ENCODE assay signal across 8 mouse cellular contexts in genomic region chr16:17271124-17271523, GRCm38 (mm10). TPM values are rescaled to one million over a fixed set of nuclear protein-coding genes. Genes with fewer than 3 reads are reported as not detected.
A peak's percentile ranks its signal among the peaks of the same experiment; 100 is the strongest.
DNase-seq lines count a peak whose midpoint lies in the region; ATAC-seq and TF ChIP-seq lines count a peak whose summit lies in the region.

No protein-coding gene starts in this region.

- no peak overlapping the region for H3K4me2 ChIP-seq in kidney, postnatal 0 days (ENCODE audit: low read length)

- H3K4me3 ChIP-seq in kidney, postnatal 0 days (replicated peaks; ENCODE audit: low read depth, low read length): no peak overlapping the region

- H3K27ac ChIP-seq in kidney, postnatal 0 days: no peak overlapping the region

- intact Hi-C loops in heart, postnatal 10 days (cut with DNase I): loop anchor here (1.0 to 10.0 kb wide), 3 partner anchors 62 to 376 kb away; partner anchors contain the start of genes Ccdc116 and Ppm1f
- intact Hi-C loops in heart, postnatal 25 days (cut with DNase I): loop anchor here (10.0 kb wide), 1 partner anchor 376 kb away; the partner anchor contains the start of gene Ppm1f

- H3K4me1 ChIP-seq in kidney, postnatal 0 days (replicated peaks; ENCODE audit: insufficient read depth, low read length): no peaks in the 10 kb centered on the region

- peak; percentile 51 to 64 for DNase-seq in heart, postnatal 10 days
- DNase-seq in heart, postnatal 25 days (ENCODE audit: low spot score): no peak
- DNase-seq in A20 (ENCODE audit: low read depth, low spot score): peak; percentile 67
- DNase-seq in ZHBTc4 (ENCODE audit: low read depth, low spot score): peak; percentile 76
- no peak for DNase-seq in kidney, postnatal 0 days (ENCODE audit: low spot score)
- no peak for DNase-seq in frontal cortex, postnatal 25 days (ENCODE audit: low spot score in 2 of 2)
- DNase-seq in embryo, embryonic 10.5 days (ENCODE audit: low spot score): no peak

- H3K9me3 ChIP-seq in kidney, postnatal 0 days (replicated peaks; ENCODE audit: low read length): no peaks in the 10 kb centered on the region; the same call in 1 of the 2 replicates

- TF ChIP-seq CTCF in kidney, postnatal 0 days (IDR thresholded peaks at IDR 0.05; ENCODE audit: low read depth): peak; percentile 57

- no peak for ATAC-seq in kidney, postnatal 0 days (replicated peaks; ENCODE audit: low FRiP score, low read depth)
- no peak for ATAC-seq in monocyte, adult 5-6 weeks (replicated peaks; ENCODE audit: insufficient number of reproducible peaks, low FRiP score, low TSS enrichment, poor library complexity, severe bottlenecking)

- H3K36me3 ChIP-seq in kidney, postnatal 0 days (ENCODE audit: insufficient read depth, low read length): no peaks in the 10 kb centered on the region

- WGBS in kidney, postnatal 0 days: 73% methylated on average over 4 of the region's 4 CpGs

- no peaks in the 10 kb centered on the region for H3K27me3 ChIP-seq in kidney, postnatal 0 days (ENCODE audit: insufficient read depth, low read length)

- H3K9ac ChIP-seq in kidney, postnatal 0 days (ENCODE audit: low read depth, low read length): no peak overlapping the region

RNA-seq across cellular contexts. Expression of gene Tmem191c, which starts 4.8 kb away (rescaled TPM):
- 1 to 10 TPM; 5.0 to 5.5 TPM for total RNA-seq in heart, postnatal 10 days (2021)
- total RNA-seq in heart, postnatal 25 days (2021): 1 to 10 TPM; 2.0 to 2.7 TPM
- 12.4 and 15.9 TPM in 2 replicates for polyA plus RNA-seq in kidney, postnatal 0 days (2015; fragmentation: Nextera tagmentation; extraction: Ambion mirVana)
- total RNA-seq in monocyte, adult 5-6 weeks (2017): 5.1 to 12.9 TPM (median 8.6 TPM) in 3 replicates

RNA-seq across cellular contexts. Expression of gene Hic2, which starts 37.8 kb away (rescaled TPM):
- 1 to 10 TPM; 3.7 to 4.1 TPM for total RNA-seq in heart, postnatal 10 days (2021)
- total RNA-seq in heart, postnatal 25 days (2021): 1 to 10 TPM; 2.0 to 2.2 TPM
- polyA plus RNA-seq in kidney, postnatal 0 days (2015; fragmentation: Nextera tagmentation; extraction: Ambion mirVana): 2.1 and 2.4 TPM in 2 replicates
- 2.3 to 8.0 TPM (median 7.2 TPM) in 3 replicates for total RNA-seq in monocyte, adult 5-6 weeks (2017)

Comparison
In these comparisons a context has a peak if more than half of its experiments do, and no peak if none do; other contexts are left out.
1. DNase-seq: peak in heart, postnatal 10 days (2 of 2), A20 (single experiment) and ZHBTc4 (single experiment); none in heart, postnatal 25 days (single experiment), kidney, postnatal 0 days (single experiment), frontal cortex, postnatal 25 days (0 of 2) and embryo, embryonic 10.5 days (single experiment).